Mouse (Mus musculus): ENCODE measurements at regions not wholly inside any gene's neighbourhood (a gene's known extent, or its start where the extent isn't known, plus 50 kb on each side); places are given as distances from the start of the nearest gene placed in this dataset.

GRCm38 (mm10) chr5:112055018-112055417 is 197.3 kb downstream of the Cryba4 start:
- TF ChIP-seq MAFK (IDR thresholded peaks at IDR 0.05; ENCODE audit: insufficient replicate concordance, low read length): no peak
- TF ChIP-seq EP300 (IDR thresholded peaks at IDR 0.05; ENCODE audit: low read length): no peak
- TF ChIP-seq POLR2A (IDR thresholded peaks at IDR 0.05; ENCODE audit: low read depth, low read length): no peak
- TF ChIP-seq CTCF (conservative IDR thresholded peaks at IDR 0.05 in 1 of 2, IDR thresholded peaks at IDR 0.05 in 1 of 2; ENCODE audit: low read depth in 2 of 2, low read length in 2 of 2): no peak

Data from CH12.LX (cell line).